Comparison of ENCODE assay signal across 13 mouse cellular contexts in the genomic region with DNA sequence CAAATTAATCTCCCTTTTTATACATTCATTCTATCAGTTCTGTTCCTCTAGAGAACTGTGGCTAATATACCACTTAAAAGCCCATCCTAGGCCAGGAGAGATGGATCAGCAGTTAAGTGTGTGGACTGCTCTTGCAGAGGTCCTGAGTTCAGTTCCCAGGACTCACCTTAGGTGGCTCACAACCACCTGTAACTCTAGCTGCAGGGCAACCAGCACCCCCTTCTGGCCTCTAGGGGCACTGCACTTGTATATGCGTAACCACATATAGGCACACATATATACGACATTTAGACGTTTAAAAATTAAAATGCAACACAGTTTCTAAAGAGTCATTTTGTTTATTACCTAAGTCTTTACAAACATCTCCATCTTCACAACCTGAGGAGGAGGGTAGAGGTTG.
DNase-seq lines count a peak whose midpoint lies in the region; ATAC-seq and TF ChIP-seq lines count a peak whose summit lies in the region.
"Had no signal": no experiment of that assay in that cellular context is flagged by ENCODE, and none has a peak within 500 bp of the region (broad histone marks: within the 10 kb centered on the region; RNA-seq: fewer than 3 reads in every experiment).

No protein-coding gene starts in this region.

- H3K36me3 ChIP-seq in hindbrain, postnatal 0 days (ENCODE audit: insufficient read depth, low read length) = no peaks in the 10 kb centered on the region
- H3K36me3 ChIP-seq in hindbrain, embryonic 11.5 days (ENCODE audit: control insufficient read depth, insufficient read depth, low read length) = no peaks in the 10 kb centered on the region
- H3K36me3 ChIP-seq in neural tube, embryonic 13.5 days = no peaks in the 10 kb centered on the region
- H3K36me3 ChIP-seq in small intestine, adult 2 months (ENCODE audit: control insufficient read depth, insufficient read depth, low read length) = no peaks in the 10 kb centered on the region
- H3K36me3 ChIP-seq in forebrain, embryonic 11.5 days (ENCODE audit: control insufficient read depth, insufficient read depth, low read length) = no peaks in the 10 kb centered on the region
- H3K36me3 ChIP-seq: limb, embryonic 12.5 days had no signal

- no peak overlapping the region for H3K27ac ChIP-seq in hindbrain, postnatal 0 days
- H3K27ac ChIP-seq in hindbrain, embryonic 11.5 days (ENCODE audit: low read depth, low read length) = no peak overlapping the region
- H3K27ac ChIP-seq in neural tube, embryonic 13.5 days (replicated peaks) = peak overlapping the region; percentile 86; the same call in 1 of the 2 replicates
- H3K27ac ChIP-seq in bone marrow, adult 2 months (ENCODE audit: control insufficient read depth, insufficient read depth, low read depth, low read length, poor library complexity) = no peak overlapping the region
- no peak overlapping the region for H3K27ac ChIP-seq in small intestine, adult 2 months (ENCODE audit: insufficient read depth, low read depth, low read length)
- H3K27ac ChIP-seq in forebrain, embryonic 11.5 days (ENCODE audit: low read depth, low read length) = no peak overlapping the region
- H3K27ac ChIP-seq: limb, embryonic 12.5 days; macrophage had no signal

- no peak for DNase-seq in hindbrain, postnatal 0 days (ENCODE audit: low spot score)
- DNase-seq in hindbrain, embryonic 11.5 days (ENCODE audit: low spot score) = no peak
- DNase-seq in neural tube, embryonic 10.5 days (ENCODE audit: extremely low spot score, low spot score) = no peak
- DNase-seq in urinary bladder, postnatal 25 days (ENCODE audit: low spot score) = no peak
- no peak for DNase-seq in forebrain, embryonic 11.5 days (ENCODE audit: low spot score)
- DNase-seq: heart, adult 18-20 months; heart, postnatal 4 days; kidney, adult 9 months had no signal

- no peak for ATAC-seq in hindbrain, postnatal 0 days
- no peak for ATAC-seq in hindbrain, embryonic 11.5 days (ENCODE audit: low FRiP score)
- no peak for ATAC-seq in neural tube, embryonic 13.5 days (ENCODE audit: low read depth)
- ATAC-seq in forebrain, embryonic 11.5 days (replicated peaks; ENCODE audit: low FRiP score) = no peak

- no peaks in the 10 kb centered on the region for H3K27me3 ChIP-seq in hindbrain, postnatal 0 days (ENCODE audit: insufficient read depth, low read length)
- no peaks in the 10 kb centered on the region for H3K27me3 ChIP-seq in hindbrain, embryonic 11.5 days (ENCODE audit: control insufficient read depth, insufficient read depth, low read length)
- no peaks in the 10 kb centered on the region for H3K27me3 ChIP-seq in neural tube, embryonic 13.5 days
- no peaks in the 10 kb centered on the region for H3K27me3 ChIP-seq in small intestine, adult 2 months (ENCODE audit: control insufficient read depth, insufficient read depth, low read length)
- H3K27me3 ChIP-seq in forebrain, embryonic 11.5 days (ENCODE audit: control insufficient read depth, insufficient read depth, low read length) = no peaks in the 10 kb centered on the region
- H3K27me3 ChIP-seq: limb, embryonic 12.5 days had no signal

- no peak overlapping the region for H3K9ac ChIP-seq in hindbrain, postnatal 0 days (replicated peaks; ENCODE audit: low read length)
- H3K9ac ChIP-seq in hindbrain, embryonic 11.5 days (ENCODE audit: low read depth, low read length) = no peak overlapping the region
- H3K9ac ChIP-seq in neural tube, embryonic 13.5 days = no peak overlapping the region
- no peak overlapping the region for H3K9ac ChIP-seq in forebrain, embryonic 11.5 days (ENCODE audit: low read length)
- H3K9ac ChIP-seq: limb, embryonic 12.5 days had no signal

- TF ChIP-seq CTCF in hindbrain, postnatal 0 days (IDR thresholded peaks at IDR 0.05; ENCODE audit: low read depth) = peak; percentile 55
- peak; percentile 40; the same call in 1 of the 2 replicates for TF ChIP-seq CTCF in bone marrow, adult 2 months (IDR thresholded peaks at IDR 0.05; ENCODE audit: control insufficient read depth, insufficient read depth, low read length)
- peak; percentile 7; the same call in 1 of the 2 replicates for TF ChIP-seq CTCF in small intestine, adult 2 months (IDR thresholded peaks at IDR 0.05; ENCODE audit: extremely low read depth, insufficient read length, insufficient replicate concordance, low read depth, low read length)

- no peak overlapping the region for H3K4me3 ChIP-seq in hindbrain, postnatal 0 days (ENCODE audit: low read length)
- no peak overlapping the region for H3K4me3 ChIP-seq in hindbrain, embryonic 11.5 days (ENCODE audit: low read depth, low read length)
- no peak overlapping the region for H3K4me3 ChIP-seq in neural tube, embryonic 13.5 days
- no peak overlapping the region for H3K4me3 ChIP-seq in bone marrow, adult 2 months (replicated peaks; ENCODE audit: control insufficient read depth, low read depth, low read length)
- no peak overlapping the region for H3K4me3 ChIP-seq in small intestine, adult 2 months (ENCODE audit: low read depth, low read length)
- no peak overlapping the region for H3K4me3 ChIP-seq in forebrain, embryonic 11.5 days (ENCODE audit: low read depth, low read length)
- H3K4me3 ChIP-seq: limb, embryonic 12.5 days had no signal

- no peaks in the 10 kb centered on the region for H3K4me1 ChIP-seq in hindbrain, postnatal 0 days (ENCODE audit: insufficient read depth, low read length)
- H3K4me1 ChIP-seq in hindbrain, embryonic 11.5 days (replicated peaks; ENCODE audit: control insufficient read depth, insufficient read depth, low read length) = no peaks in the 10 kb centered on the region
- peaks cover 54% of the 10 kb centered on the region for H3K4me1 ChIP-seq in neural tube, embryonic 13.5 days (replicated peaks)
- H3K4me1 ChIP-seq in bone marrow, adult 2 months (ENCODE audit: control insufficient read depth, insufficient read depth, low read length) = no peaks in the 10 kb centered on the region
- no peaks in the 10 kb centered on the region for H3K4me1 ChIP-seq in small intestine, adult 2 months (ENCODE audit: control insufficient read depth, insufficient read depth, insufficient read length, low read length)
- peaks cover 9% of the 10 kb centered on the region; the same call in 1 of the 2 replicates for H3K4me1 ChIP-seq in forebrain, embryonic 11.5 days (replicated peaks; ENCODE audit: control insufficient read depth, insufficient read depth, low read length)
- H3K4me1 ChIP-seq: limb, embryonic 12.5 days had no signal

- no peak overlapping the region for H3K4me2 ChIP-seq in hindbrain, postnatal 0 days (ENCODE audit: low read depth, low read length)
- H3K4me2 ChIP-seq in hindbrain, embryonic 11.5 days (replicated peaks; ENCODE audit: low read depth, low read length) = no peak overlapping the region
- no peak overlapping the region for H3K4me2 ChIP-seq in neural tube, embryonic 13.5 days
- no peak overlapping the region for H3K4me2 ChIP-seq in forebrain, embryonic 11.5 days (ENCODE audit: low read depth, low read length, severe bottlenecking)
- H3K4me2 ChIP-seq: limb, embryonic 12.5 days had no signal

- TF ChIP-seq POLR2A in bone marrow, adult 2 months (IDR thresholded peaks at IDR 0.05; ENCODE audit: borderline replicate concordance, control insufficient read depth, low read depth, low read length) = no peak
- TF ChIP-seq POLR2A in small intestine, adult 2 months (IDR thresholded peaks at IDR 0.05; ENCODE audit: low read depth, low read length) = no peak

- WGBS in hindbrain, postnatal 0 days = 94% methylated on average over 3 of the region's 3 CpGs
- 88% methylated on average over 3 of the region's 3 CpGs for WGBS in hindbrain, embryonic 11.5 days
- WGBS in neural tube, embryonic 13.5 days = 91% methylated on average over 3 of the region's 3 CpGs
- 86% methylated on average over 3 of the region's 3 CpGs for WGBS in bone marrow, adult 2 months
- WGBS in small intestine, adult 2 months = 94% methylated on average over 3 of the region's 3 CpGs
- 91% methylated on average over 3 of the region's 3 CpGs for WGBS in forebrain, embryonic 11.5 days

- no peaks in the 10 kb centered on the region for H3K9me3 ChIP-seq in hindbrain, postnatal 0 days (ENCODE audit: low read length)
- no peaks in the 10 kb centered on the region for H3K9me3 ChIP-seq in hindbrain, embryonic 11.5 days (ENCODE audit: control insufficient read depth, low read length)
- H3K9me3 ChIP-seq in neural tube, embryonic 13.5 days = no peaks in the 10 kb centered on the region
- no peaks in the 10 kb centered on the region for H3K9me3 ChIP-seq in forebrain, embryonic 11.5 days (ENCODE audit: control insufficient read depth, low read length)
- H3K9me3 ChIP-seq: limb, embryonic 12.5 days had no signal
